Mouse (Mus musculus) thymus, postnatal 10 days (tissue): ENCODE results near the gene Smarcd3.
"Not testable (repeated sequence)": the region's sequence is repeated elsewhere in the genome, so short reads cannot be mapped to it uniquely, and the experiment has no call there.

Source experiments
- DNase-seq, 2 experiments: peaks; one replicate each; pipeline ENCODE4 v3.0.0; 2021; ENCODE audit warnings: low spot score in 2 of 2

Smarcd3 gene

DNA sequence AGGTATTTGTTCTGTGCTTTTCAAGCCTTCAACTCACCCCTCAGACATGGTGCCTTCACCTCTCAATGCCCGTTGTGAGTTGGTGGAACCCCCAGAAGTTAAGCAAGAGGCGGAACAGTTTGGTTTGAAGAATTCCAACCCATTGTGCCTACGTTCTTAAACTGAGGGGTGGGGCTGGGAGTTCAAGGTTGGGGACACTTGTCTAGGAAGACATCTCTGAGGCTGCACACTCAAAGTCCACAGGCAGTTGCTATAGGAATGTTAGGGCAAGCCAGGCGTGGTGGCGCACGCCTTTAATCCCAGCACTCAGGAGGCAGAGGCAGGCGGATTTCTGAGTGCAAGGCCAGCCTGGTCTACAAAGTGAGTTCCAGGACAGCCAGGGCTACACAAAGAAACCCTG is 68.9 kb downstream of the Smarcd3 start:
- DNase-seq, result not testable (repeated sequence)

DNA sequence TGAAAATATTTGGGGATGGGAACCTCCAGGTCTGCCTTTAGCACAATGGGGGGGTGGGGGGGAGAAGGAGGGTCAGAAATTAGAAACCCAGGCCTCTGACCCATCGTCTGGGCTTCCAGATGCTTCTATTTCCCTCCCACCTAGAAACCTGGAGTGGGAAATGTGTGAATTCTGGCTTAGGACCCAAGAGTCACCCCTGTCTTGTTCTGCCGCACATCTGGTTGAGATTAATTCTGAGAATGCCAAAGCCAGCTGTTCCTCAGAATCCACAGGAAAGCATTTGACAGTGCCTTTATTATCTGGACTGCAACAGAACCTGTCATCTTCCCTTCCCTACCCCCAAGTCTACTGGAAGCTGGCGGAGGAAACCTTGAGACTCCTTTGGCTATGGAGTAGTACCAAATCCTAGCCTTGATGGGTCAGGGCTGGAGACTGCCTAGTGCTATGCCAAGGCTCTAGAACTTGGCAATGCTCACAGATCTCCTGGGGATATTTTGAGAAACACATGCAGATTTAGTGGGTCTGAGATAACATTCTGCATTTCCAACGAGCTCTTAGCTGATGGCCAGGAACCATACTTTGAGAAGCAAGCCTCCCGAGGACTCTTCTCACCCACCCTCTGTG is 70.5 kb downstream of the Smarcd3 start:
- no peak for DNase-seq

GRCm38 (mm10) chr5:24551317-24551688 is 72.9 kb downstream of the Smarcd3 start:
- no peak for DNase-seq

DNA sequence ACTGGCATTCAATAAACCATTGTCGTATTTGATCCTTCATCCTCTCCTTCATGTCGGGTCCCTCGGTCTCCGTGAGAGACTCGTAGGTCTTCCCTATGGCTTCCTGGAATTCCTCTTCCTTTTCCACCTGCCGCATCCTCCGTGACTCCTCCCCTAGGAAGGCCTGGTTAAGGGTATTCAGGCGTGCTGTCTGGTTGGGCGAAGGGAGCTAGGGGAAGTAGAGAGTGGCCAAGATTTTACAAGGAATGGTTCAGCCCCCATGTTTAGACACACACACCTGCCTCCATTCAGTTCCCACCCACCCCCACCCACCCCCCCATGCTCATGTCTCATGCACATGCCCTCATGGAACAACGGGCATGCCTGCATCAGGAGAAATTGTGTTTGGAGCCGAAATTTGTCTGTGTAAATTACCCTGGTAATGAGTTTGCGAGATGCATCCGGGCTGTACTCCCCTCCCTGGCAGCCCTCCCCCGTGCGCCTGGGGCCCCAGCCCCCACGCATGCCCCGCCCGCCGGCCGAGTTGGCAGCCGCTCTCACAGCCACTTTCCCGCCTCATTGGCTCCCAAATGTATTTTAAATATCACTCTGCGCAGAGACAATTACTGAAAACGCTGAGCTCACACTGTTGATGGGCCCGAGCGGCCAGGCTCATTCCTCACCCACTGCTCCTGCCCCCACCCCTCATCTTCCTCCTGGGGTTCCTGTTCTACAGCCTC is 73.5 kb downstream of the Smarcd3 start:
- DNase-seq, result peak; percentile 34 to 49

DNA sequence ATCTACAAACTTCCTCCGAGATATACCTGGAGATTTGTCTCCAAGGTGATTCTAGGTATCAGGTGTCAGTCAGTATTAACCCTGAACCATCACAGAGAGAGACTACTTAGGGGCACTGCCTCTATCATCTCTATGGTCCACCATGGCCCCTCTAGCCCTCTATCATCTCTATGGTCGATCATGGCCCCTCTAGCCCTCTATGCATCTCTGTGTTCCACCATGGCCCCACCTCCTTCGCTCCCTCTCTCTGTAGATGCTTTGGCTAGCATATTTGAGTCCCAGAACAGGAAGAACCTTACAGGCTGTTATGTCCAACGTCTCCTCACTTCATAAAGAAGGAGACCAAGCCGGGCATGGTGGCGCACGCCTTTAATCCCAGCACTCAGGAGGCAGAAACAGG is 81.6 kb downstream of the Smarcd3 start:
- DNase-seq, result no peak

- DNase-seq, result no peak
These were observed 83.1 kb downstream of the Smarcd3 start for GRCm38 (mm10) chr5:24541144-24541569.
